Mouse (Mus musculus): ENCODE measurements around the gene E2f2. TPM values are rescaled to one million over a fixed set of nuclear protein-coding genes. Genes with fewer than 3 reads are reported as not detected.

The E2f2 gene
- 0.91 and 1.5 TPM in 2 replicates for polyA plus RNA-seq (2015; fragmentation: Nextera tagmentation; extraction: Ambion mirVana)

GRCm38 (mm10) chr4:136172011-136172541, at the start of gene E2f2:
E2f2 (plus strand) TSS chr4:136172394.
- peak; percentile 19; the same call in 1 of the 2 replicates for ATAC-seq (ENCODE audit: low FRiP score, low TSS enrichment)
- H3K4me3 ChIP-seq (ENCODE audit: low read depth, low read length) = peak within 1 kb of the TSS; percentile 63
- H3K4me1 ChIP-seq (replicated peaks; ENCODE audit: control insufficient read depth, insufficient read depth) = peaks cover 9% of the 10 kb centered on the region; the same call in 1 of the 2 replicates
- no peaks in the 10 kb centered on the region for H3K27me3 ChIP-seq (ENCODE audit: control insufficient read depth, insufficient read depth, low read length)
- H3K27ac ChIP-seq (replicated peaks) = 0 out of 2 replicates have a peak within 1 kb of the TSS, but pooled peaks have one; percentile 40
- under 1% methylated on average over 35 of the region's 35 CpGs for WGBS
- DNase-seq (ENCODE audit: low spot score) = peak; percentile 78
- H3K4me2 ChIP-seq (replicated peaks; ENCODE audit: low read depth) = peak within 1 kb of the TSS; percentile 100
- H3K9ac ChIP-seq (ENCODE audit: low read length) = peak within 1 kb of the TSS; percentile 64
- no peaks in the 10 kb centered on the region for H3K9me3 ChIP-seq (ENCODE audit: control insufficient read depth, low read length)
- TF ChIP-seq EP300 (optimal IDR thresholded peaks at IDR 0.05) = no peak
- TF ChIP-seq CTCF (IDR thresholded peaks at IDR 0.05; ENCODE audit: low read depth) = no peak
- no peaks in the 10 kb centered on the region for H3K36me3 ChIP-seq (ENCODE audit: control insufficient read depth, insufficient read depth, low read length)

DNA sequence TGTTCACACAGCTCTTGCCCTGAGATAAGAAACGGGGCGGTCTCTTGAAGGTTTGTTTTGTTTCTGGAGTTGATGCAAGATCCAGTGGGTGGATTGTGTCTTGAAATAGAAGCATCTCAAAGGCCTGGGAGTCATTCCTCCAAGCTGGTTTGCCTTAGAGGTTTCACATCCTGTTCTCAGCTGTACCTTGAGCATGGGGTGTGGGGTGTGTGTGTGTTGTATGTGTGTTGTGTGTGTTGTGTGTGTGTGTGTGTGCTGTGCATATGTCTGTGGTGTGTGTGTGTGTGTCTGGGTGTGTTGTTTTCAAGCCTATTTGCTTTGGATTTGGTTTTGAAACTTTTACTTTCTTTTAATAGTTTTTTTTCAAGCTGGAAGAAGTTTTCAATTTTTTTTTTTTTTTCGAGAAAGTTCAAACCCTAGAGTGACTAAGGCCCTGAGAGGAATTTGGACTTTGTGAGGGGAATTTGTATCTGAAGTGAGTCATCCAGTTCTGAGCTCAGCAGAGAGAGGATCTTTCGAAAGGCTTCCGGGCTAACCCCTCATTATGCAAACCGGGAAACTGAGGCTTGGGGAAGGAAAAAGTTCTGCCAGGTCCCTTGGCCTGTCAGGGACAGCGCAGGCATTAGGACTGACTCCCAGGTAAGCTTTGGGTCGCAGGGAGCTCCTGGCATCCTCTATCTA, 48.9 kb upstream of the E2f2 start:
- Histone ChIP-seq H3K4me2 (replicated peaks; ENCODE audit: low read depth) (no peak overlapping the region), H3K9ac (ENCODE audit: low read length) (peak overlapping the region; percentile 18; the same call in 1 of the 2 replicates), H3K27me3 (ENCODE audit: control insufficient read depth, insufficient read depth, low read length) (no peaks in the 10 kb centered on the region), H3K9me3 (ENCODE audit: control insufficient read depth, low read length) (no peaks in the 10 kb centered on the region), H3K27ac (replicated peaks) (peak overlapping the region; percentile 70), H3K4me1 (replicated peaks; ENCODE audit: control insufficient read depth, insufficient read depth) (no peaks in the 10 kb centered on the region), H3K36me3 (ENCODE audit: control insufficient read depth, insufficient read depth, low read length) (no peaks in the 10 kb centered on the region), H3K4me3 (ENCODE audit: low read depth, low read length) (no peak overlapping the region)
- WGBS = 34% methylated on average over 8 of the region's 8 CpGs
- ATAC-seq (ENCODE audit: low FRiP score, low TSS enrichment) (peak; percentile 66), DNase-seq (ENCODE audit: low spot score) (no peak)
- TF ChIP-seq CTCF (IDR thresholded peaks at IDR 0.05; ENCODE audit: low read depth) (no peak), EP300 (optimal IDR thresholded peaks at IDR 0.05) (no peak)

DNA sequence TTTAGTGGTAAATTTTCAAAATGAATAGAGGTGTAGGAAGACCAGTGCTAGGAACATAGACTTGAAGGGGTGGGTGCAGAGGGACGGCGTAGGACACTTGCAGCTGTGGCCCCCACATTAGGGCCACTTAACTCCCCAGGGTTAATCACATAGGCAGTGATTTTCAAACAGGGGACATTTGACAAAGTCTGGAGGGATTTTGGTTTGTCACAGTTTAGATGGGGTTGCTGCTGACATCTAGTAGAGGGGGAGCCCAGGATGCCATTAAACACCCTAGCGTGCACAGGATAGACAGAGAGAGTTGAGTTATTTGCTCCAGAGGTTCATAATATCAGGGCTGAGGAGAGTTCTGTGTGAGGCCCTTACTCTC, 48.4 kb upstream of the E2f2 start:
- ATAC-seq (ENCODE audit: low FRiP score, low TSS enrichment) (no peak), DNase-seq (ENCODE audit: low spot score) (no peak)
- WGBS = 86% methylated on average over 3 of the region's 3 CpGs
- TF ChIP-seq CTCF (IDR thresholded peaks at IDR 0.05; ENCODE audit: low read depth) = no peak
- no peak for TF ChIP-seq EP300 (optimal IDR thresholded peaks at IDR 0.05)
- Histone ChIP-seq H3K27ac (replicated peaks) (peak overlapping the region; percentile 41), H3K27me3 (ENCODE audit: control insufficient read depth, insufficient read depth, low read length) (no peaks in the 10 kb centered on the region), H3K36me3 (ENCODE audit: control insufficient read depth, insufficient read depth, low read length) (no peaks in the 10 kb centered on the region), H3K4me1 (replicated peaks; ENCODE audit: control insufficient read depth, insufficient read depth) (no peaks in the 10 kb centered on the region), H3K9me3 (ENCODE audit: control insufficient read depth, low read length) (no peaks in the 10 kb centered on the region), H3K4me2 (replicated peaks; ENCODE audit: low read depth) (no peak overlapping the region), H3K4me3 (ENCODE audit: low read depth, low read length) (no peak overlapping the region), H3K9ac (ENCODE audit: low read length) (no peak overlapping the region)

- Histone ChIP-seq H3K9ac (ENCODE audit: low read length) (no peak overlapping the region), H3K9me3 (ENCODE audit: control insufficient read depth, low read length) (no peaks in the 10 kb centered on the region), H3K4me3 (ENCODE audit: low read depth, low read length) (no peak overlapping the region), H3K4me2 (replicated peaks; ENCODE audit: low read depth) (no peak overlapping the region), H3K27ac (replicated peaks) (no peak overlapping the region), H3K36me3 (ENCODE audit: control insufficient read depth, insufficient read depth, low read length) (no peaks in the 10 kb centered on the region), H3K27me3 (ENCODE audit: control insufficient read depth, insufficient read depth, low read length) (no peaks in the 10 kb centered on the region), H3K4me1 (replicated peaks; ENCODE audit: control insufficient read depth, insufficient read depth) (no peaks in the 10 kb centered on the region)
- 91% methylated on average over 4 of the region's 4 CpGs for WGBS
- ATAC-seq (ENCODE audit: low FRiP score, low TSS enrichment) (no peak), DNase-seq (ENCODE audit: low spot score) (no peak)
- TF ChIP-seq CTCF (IDR thresholded peaks at IDR 0.05; ENCODE audit: low read depth) = no peak
- TF ChIP-seq EP300 (optimal IDR thresholded peaks at IDR 0.05) = no peak
These were observed 47.6 kb upstream of the E2f2 start for GRCm38 (mm10) chr4:136124581-136124980.

GRCm38 (mm10) chr4:136125458-136125857, 46.7 kb upstream of the E2f2 start:
- H3K27ac ChIP-seq (replicated peaks) = no peak overlapping the region
- H3K4me2 ChIP-seq (replicated peaks; ENCODE audit: low read depth) = no peak overlapping the region
- H3K36me3 ChIP-seq (ENCODE audit: control insufficient read depth, insufficient read depth, low read length) = no peaks in the 10 kb centered on the region
- H3K4me1 ChIP-seq (replicated peaks; ENCODE audit: control insufficient read depth, insufficient read depth) = no peaks in the 10 kb centered on the region
- WGBS = 85% methylated on average over 11 of the region's 11 CpGs
- DNase-seq (ENCODE audit: low spot score) (no peak), ATAC-seq (ENCODE audit: low FRiP score, low TSS enrichment) (no peak)
- H3K4me3 ChIP-seq (ENCODE audit: low read depth, low read length) = no peak overlapping the region
- TF ChIP-seq CTCF (IDR thresholded peaks at IDR 0.05; ENCODE audit: low read depth) (no peak), EP300 (optimal IDR thresholded peaks at IDR 0.05) (no peak)
- no peaks in the 10 kb centered on the region for H3K9me3 ChIP-seq (ENCODE audit: control insufficient read depth, low read length)
- no peaks in the 10 kb centered on the region for H3K27me3 ChIP-seq (ENCODE audit: control insufficient read depth, insufficient read depth, low read length)
- no peak overlapping the region for H3K9ac ChIP-seq (ENCODE audit: low read length)

DNA sequence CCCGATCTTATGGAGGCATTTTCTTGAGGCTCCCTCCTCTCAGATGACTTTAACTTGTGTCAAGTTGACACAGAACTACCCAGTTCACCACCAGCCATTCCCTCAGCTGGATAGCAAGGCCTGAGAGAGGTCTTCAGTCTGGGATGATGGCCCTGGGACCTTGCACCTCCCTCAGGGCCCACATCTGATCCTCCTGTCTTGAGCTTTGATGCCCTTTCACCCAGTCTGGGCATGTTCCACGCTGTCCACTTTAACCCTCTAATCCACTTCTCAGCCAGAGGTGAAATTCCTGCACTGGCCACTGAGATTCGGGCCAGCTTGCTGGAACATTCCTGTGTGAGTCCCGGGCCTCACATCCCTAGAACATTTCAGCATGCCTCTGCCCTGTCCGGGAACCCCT, 46.2 kb upstream of the E2f2 start:
- no peak overlapping the region for H3K27ac ChIP-seq (replicated peaks)

More for the DNA sequence above, 46.2 kb upstream of the E2f2 start:
- H3K36me3 ChIP-seq (ENCODE audit: control insufficient read depth, insufficient read depth, low read length) = no peaks in the 10 kb centered on the region
- no peak for DNase-seq (ENCODE audit: low spot score)
- no peaks in the 10 kb centered on the region for H3K4me1 ChIP-seq (replicated peaks; ENCODE audit: control insufficient read depth, insufficient read depth)
- 63% methylated on average over 5 of the region's 5 CpGs for WGBS
- no peak overlapping the region for H3K4me3 ChIP-seq (ENCODE audit: low read depth, low read length)
- no peak for ATAC-seq (ENCODE audit: low FRiP score, low TSS enrichment)
- no peaks in the 10 kb centered on the region for H3K27me3 ChIP-seq (ENCODE audit: control insufficient read depth, insufficient read depth, low read length)
- TF ChIP-seq EP300 (optimal IDR thresholded peaks at IDR 0.05) (no peak), CTCF (IDR thresholded peaks at IDR 0.05; ENCODE audit: low read depth) (no peak)
- no peak overlapping the region for H3K9ac ChIP-seq (ENCODE audit: low read length)
- no peaks in the 10 kb centered on the region for H3K9me3 ChIP-seq (ENCODE audit: control insufficient read depth, low read length)
- H3K4me2 ChIP-seq (replicated peaks; ENCODE audit: low read depth) = no peak overlapping the region
